Mouse (Mus musculus) gonadal fat pad, adult 2 months (tissue): ENCODE results near the gene Chd2. TPM values are rescaled to one million over a fixed set of nuclear protein-coding genes. Genes with fewer than 3 reads are reported as not detected.

ENCODE experiments used
- DNase-seq: peaks from one replicate; pipeline ENCODE4 v3.0.0-alpha.2; 2012; ENCODE audit warnings: low read depth
- polyA plus RNA-seq: library from polyadenylated mRNA; depleted of rRNA; stranded (reverse); fragments of >200 nt; gene quantifications from 2 replicates; pipeline ENCODE4 v1.2.3, GENCODE M21; 2012

Gene Chd2
- polyA plus RNA-seq, 1 experiment = 32.7 TPM

DNA sequence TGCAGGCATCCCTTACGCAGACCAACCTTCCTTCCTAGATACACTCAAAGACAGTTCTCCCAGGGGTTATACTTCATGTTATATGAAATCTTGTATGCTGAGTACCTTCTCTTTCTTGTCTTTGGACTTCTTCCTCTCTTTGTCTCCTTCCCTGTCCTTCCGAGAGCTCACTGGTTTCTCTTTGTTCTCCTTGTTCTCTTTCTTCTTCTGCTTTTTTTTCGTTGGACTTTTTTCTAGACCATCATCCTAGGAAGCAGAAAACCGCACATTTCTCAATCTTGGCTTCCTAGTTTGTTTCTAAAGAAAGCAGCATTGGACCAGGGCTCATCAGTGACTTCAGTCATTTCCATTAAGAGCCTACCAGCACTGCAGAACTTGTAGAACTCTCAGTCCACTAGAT lies 90.0 kb downstream of the Chd2 start:
- no peak for DNase-seq

DNA sequence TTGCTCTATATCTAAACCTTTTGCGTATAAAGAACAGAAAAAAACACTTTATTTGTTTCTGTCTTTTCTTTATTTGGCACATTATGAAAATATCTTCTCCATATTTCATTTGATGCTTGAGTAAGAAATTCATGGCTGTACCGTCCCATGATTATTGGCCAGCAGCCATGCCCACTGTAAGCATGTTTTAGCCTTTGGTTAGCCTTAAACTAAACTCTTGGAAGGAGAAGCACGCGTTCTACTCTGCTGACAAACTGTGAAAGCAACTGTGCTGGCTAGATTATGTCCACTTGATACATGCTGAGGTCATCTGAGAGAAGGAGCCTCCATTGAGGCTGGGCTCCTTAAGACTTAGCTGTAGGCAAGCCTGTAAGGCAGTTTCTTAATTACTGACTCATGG lies 99.4 kb downstream of the Chd2 start:
- no peak for DNase-seq

DNA sequence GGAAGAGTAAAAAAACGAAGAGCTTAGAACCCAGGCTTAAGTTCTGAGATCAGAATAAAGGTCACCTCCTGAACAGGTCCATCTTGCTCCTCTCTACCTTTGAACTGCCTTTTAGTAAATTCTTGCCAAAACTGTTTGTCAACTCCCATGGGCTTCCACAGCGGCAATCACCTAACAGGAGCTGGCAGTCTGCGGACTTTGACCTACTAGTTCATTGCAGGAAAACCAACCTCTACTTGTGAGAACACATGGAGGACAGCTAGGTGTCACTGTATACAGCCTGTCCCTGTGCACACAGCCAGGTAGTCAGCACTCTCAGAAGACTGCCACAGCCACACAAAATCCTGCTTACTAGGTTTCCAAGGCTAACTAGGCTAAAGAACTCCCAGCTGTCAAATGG lies 99.8 kb downstream of the Chd2 start:
- DNase-seq = no peak

DNA sequence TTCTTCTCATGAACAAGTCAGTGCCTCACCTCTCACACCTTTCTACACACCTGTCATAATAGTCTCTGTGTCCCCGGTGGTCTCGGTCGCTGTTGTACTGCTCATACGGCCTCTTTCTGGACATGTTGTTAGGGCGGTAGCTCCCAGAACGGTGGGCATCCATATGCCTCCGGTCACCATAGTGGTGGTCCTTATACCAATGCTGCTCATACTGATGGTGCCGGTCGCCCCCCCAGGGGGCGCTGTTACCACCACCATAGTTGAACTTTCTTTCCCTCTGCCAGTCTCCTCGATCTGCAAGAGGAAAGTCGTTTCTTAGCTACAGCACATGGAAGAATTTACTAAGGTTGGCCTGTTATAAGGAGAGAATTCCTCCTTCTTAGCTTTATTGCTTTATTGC lies 105.9 kb downstream of the Chd2 start:
- DNase-seq = no peak

DNA sequence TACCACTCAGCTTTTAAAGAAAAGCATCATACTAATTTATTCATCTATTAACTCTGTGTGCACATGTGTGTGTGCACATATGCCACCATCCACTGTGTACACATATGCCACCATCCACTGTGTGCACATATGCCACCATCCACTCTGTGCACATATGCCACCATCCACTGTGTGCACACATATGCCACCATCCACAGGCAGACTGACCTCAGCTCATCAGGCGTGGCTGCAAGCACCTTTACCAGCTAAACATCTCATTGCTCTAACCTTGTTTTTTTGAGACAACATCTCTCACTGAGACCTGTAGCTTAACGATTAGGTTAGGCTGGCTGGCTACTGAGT lies 107.3 kb downstream of the Chd2 start:
- no peak for DNase-seq

DNA sequence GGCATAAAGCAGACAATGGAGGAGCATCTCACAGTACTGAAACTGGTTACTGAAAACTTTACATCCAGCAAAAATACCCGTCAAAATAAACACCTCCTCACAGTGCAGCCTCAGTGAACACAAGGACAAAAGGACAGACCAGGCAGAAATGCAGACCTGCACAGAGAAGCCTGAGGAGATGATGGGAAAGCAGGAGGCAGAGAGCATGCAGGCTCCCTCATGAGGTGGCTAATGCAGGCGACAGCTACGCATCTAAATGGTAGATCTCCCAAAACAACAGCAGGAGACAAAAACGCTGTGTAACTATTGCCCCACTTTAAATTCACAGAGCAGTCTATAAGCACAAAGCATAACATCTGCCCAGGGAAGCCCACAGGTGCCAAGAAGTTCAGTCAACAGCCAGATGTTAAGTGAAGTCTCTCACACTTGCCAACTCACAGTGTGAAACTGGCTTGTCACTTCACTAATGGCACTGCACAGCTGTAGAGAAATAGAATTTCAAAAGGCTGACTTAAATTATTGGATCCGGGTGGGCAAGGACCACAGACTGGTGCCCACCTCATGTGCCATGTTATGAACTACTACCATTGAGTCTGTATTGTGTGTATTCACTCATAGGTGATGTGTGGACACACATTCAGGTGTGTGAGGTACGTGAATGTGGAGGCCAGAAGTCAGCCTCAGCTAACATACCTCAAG lies 107.8 kb downstream of the Chd2 start:
- DNase-seq = no peak

DNA sequence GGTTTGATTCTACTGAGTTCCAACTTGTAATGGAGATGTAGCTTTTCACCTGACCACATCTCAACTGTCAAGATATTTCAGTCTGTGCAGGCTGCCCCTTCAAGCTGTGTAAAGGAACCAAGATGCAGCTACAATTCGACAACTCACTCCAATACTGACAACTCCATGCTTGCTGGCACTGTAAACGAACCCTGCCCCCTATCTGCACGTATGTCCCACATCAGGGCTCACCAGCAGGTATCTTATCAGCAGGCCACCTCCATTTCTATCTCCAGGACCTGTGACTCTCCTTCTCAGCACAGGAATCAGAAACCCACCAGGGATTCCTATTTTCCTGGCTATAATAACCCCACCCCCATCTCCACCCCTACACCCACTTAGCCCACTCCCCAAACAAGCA lies 113.1 kb downstream of the Chd2 start:
- DNase-seq = no peak

DNA sequence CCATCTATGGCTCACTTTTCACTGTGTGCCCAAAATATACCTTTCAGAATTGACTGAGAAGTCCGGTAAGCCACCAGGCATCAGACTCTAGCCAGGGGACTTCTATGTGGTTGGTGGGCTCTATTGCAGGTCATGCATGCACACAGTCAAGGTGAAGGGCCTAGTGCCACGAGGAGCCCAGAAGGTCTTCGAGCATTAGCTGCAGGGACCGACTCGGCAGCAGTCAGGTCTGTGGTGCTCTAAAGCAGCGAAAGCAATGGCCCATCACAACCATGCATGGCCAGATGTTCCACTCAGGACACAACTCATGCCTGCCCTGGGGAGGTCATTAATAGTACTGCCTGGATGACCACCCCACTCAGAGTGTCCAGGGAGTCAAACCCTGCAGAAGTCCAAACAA lies 113.8 kb downstream of the Chd2 start:
- no peak for DNase-seq

DNA sequence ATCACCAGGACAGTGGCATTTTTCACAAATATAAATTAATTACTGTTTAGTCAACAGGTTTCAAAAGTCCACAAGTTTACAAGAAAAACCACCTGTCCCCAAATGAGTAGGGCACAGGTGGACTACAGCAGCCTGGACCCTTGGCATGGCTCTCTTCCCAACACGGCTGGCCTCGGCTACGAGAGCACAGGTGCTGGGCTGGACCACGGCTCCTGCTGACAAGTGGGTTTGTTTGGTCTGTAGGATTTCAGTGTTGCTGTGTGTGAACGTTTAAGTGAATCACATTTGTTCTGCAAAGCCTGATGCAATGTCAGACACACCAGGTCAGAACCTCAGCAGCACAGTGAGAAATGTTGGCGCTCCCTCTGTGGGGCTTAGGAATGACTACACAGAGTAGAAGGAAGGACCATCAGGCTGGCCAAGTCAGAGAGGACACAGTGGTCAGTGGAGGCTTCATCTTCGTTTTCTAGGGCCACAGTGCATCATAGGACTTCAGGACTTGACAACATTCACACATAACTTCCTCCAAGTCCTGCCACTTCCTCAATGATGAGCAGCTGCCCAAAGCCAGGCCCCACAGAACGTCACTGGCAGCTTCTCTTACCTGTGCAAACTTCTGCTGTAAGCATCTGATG lies 114.8 kb downstream of the Chd2 start:
- no peak for DNase-seq

DNA sequence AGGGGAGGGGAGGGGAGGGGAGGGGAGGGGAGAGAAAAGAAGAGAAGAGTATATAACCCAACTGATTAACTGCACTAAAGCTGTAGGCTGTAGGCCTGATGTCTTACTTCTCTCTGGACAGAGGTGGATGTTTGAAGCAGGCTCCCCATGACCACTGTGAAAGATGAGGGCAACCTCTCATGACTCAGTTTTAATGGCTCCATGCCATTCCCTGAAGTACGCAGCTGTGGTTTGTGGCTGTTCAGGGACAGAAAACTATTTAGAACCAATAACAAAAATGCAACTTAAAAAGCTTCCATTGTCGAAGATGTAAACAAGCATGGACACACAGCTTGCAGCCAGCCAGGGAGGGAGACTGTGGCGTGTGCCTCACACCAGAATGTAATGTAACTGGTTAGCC lies 115.4 kb downstream of the Chd2 start:
- DNase-seq = no peak

DNA sequence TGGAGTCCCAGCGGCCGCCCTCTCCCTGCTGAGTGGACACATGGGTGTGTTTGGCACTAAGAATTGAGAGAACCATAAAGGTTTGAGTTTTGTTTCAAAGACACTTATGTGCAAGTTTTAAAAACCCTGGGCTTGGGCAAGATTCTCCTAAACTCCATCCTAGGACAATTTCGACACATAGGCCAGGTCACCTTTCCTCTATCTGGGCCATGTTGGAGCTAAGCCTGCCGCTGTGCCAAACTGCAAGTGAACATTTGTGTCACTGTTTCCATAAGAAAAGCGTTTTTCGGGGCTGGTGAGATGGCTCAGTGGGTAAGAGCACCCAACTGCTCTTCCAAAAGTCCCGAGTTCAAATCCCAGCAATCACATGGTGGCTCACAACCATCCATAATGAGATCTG lies 116.2 kb downstream of the Chd2 start:
- no peak for DNase-seq

DNA sequence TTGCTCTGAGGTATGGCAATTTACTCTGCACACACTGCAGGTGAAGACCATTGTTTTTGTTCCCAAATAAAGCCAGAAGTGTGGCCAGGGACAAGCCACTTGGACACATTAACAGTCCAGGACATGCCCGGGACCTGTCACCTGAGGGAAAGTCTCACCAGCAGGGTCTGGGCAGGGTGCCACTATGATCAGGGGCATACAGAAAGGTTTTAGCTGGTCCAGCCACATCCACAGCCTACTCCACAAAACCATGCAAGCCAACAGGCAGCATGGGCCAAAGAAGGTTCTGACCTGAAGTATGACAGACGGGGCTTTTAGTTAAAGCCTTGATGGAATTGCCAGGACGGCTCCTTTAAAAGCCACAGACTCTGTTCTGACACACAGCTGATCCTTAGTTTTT lies 116.9 kb downstream of the Chd2 start:
- no peak for DNase-seq

DNA sequence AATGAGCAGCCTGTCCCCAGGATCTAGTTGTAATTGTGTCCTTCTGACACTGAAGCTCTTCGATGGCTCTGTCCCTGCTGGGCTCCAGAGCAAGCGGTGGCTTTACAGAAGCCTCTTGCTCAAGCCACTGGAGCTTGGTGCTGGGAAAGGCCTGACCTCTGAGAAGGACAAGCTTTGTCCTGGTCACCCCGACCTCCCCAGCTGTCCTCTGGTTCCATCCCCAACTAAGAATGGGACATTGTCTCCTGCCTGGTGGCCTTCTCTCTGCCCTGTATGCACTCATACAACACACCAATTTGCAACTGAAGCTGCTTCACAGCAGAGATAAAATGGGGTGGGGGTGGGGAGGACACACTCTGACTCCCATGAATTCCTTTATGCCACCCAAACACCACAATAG lies 117.4 kb downstream of the Chd2 start:
- DNase-seq = no peak

DNA sequence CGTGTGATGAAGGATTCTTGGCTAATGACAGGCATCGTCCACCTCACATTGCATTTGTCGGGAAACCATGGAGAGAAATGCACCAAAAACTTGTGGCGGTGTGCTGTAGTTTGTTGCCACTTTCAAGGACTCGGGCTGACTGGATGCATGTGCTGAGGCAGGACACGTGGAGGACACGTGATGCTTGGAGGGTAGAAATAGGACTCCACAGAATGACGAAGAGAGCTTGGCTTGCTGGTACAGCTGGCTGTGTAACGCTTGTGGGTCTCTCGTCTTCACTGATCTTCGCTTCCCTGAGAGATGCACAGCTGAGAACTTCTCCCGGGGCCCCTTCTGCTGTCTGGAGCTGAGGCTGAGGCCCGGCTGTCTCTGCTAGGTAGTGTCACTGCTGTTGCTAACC lies 118.4 kb downstream of the Chd2 start:
- no peak for DNase-seq

DNA sequence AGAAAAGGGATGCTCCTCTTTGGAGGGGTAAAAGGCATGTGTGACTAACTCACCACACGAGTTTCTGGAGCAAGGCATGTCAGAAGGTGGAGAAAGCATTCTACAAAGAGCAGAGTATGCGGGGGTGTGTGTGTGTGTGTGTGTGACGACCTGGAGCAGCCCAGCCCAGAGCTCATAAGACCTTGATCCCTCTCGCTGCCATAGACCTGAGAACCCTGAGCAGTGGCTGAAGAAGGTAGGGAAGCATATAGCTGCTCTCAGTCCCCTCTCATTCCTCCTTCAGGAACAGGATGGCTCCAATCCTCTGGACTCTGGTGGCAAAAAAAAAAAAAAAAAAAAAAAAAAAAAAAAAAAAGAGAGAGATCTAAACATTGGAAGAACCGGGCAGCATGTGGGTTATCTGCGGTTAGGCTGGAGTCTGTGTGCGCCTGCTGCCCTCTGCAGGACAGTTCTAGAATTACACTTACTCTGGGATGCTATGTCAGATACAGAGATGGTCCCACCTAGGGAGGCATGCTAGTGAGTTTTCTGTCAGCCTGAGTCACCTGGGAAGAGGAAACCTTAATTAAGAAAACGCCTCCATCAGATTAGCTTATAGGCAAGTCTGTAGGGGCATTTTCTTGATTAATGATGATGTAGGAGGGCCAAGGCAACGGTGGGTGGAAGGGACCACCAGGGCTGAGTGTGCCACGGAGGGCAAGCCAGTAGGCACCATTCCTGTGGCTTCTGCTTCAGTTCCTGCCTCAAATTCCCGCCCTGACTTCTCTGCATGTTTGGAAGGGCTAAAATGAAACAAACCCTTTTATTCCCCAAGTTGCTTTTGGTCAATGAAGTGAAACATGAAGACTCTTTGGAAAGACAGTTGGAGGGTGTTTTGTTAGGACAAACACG lies 119.2 kb downstream of the Chd2 start:
- DNase-seq = no peak

DNA sequence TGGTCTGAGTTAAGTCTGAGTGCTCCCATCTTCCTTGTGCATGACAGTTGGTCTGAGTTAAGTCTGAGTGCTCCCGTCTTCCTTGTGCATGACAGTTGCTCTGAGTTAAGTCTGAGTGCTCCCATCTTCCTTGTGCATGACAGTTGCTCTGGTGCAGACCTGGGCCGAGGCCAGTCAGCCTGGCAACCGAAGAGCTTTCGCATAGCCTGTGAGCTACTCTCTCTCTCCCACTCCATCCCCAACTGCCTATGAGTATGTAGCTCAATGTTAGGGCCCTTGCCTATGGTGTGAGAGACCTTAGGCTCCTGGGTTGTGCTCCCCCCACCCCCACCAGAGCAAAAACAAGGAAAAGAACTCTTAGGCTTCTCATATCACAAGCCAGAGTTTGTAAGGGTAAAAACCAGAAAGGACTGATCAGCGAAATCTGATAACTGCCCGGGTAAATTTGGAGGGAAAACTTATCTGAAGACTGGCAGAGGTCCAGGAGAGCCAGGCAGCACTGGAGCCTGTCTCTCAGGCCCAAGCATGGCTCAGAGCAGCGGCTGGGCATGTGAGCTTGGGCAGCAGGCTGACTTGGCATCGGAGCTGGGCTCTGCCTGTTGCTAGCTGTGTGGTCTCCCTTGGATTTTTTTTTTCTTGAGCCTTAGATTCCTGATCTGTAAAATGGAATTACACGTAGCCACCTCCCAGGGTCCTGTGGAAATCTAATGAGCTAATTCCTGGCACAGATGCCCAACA lies 120.2 kb downstream of the Chd2 start:
- no peak for DNase-seq

DNA sequence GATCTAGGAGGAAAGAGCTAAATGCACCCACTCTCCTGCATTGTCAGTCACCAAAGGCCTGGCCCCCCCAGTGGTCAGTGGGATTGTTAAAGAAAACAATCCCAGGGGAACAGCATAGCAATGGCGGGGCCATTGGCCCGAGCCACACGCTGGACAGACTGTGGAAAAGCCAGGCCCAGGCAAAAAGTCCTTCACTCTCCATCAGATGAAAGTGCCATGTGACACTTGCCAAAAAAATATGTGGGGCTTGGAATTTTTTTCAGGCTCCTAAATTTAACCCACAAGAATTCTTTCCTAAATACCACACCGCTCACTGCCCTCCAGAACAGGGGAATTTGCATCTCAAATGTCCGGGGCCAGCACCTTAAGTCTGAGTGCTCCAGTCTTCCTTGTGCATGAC lies 120.8 kb downstream of the Chd2 start:
- no peak for DNase-seq

DNA sequence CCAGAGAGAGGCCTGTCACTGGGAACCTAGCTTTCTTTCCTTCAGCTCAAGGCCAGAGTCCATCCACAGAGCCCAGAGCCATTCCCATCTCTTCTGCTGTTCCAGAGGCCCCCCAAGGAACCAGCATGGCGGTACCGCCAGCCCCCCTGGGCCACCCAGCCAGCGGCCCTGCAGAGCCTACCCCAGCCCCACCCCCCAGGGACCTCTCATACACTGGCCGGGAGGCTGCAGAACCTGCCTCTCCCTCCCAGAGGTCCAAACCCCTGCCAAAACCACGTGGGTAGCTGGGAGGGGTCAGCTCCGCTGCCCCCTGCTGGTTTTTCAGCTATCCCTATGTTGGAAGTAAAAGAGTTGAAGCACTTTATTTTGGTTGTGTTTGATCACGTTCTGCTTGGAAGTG lies 122.3 kb downstream of the Chd2 start:
- no peak for DNase-seq

DNA sequence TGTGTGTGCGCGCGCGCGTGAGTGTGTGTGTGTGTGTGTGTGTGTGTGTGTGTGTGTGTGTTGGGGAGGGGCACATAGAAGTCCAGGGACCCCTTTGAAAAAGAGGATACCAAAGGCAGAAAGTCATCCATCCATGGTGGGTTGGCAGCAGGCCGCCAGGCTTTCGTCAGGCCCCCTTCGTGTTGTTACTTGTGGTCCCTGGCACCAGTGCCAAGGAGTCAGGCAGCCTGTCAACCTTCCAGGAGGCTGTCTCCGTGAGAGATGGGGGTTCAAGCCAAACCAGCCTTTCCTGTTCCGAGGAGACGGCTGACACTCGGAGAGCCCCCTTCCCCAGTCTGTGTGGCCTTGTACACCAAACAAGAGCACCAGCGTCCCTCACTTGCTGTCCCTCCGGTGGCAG lies 127.4 kb downstream of the Chd2 start:
- no peak for DNase-seq

DNA sequence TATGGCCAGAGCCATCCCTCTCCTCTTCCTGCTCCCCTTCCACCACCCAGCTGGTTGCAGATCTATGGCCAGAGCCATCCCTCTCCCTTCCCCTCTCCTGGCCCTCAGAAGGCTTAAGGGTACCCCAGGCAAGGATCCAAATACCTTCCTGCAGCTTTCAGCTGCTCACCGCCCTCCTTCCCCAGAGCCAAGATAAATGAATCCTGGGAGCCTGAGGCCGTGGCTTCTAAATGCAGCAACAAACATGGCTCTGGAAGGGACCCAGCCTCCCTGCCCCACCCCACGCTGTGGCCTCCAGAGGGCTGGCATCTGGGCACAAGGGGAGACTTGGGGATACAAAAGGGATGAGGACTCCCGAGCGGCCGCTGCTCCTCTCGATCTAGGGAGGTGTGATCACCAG lies 129.2 kb downstream of the Chd2 start:
- DNase-seq = no peak

DNA sequence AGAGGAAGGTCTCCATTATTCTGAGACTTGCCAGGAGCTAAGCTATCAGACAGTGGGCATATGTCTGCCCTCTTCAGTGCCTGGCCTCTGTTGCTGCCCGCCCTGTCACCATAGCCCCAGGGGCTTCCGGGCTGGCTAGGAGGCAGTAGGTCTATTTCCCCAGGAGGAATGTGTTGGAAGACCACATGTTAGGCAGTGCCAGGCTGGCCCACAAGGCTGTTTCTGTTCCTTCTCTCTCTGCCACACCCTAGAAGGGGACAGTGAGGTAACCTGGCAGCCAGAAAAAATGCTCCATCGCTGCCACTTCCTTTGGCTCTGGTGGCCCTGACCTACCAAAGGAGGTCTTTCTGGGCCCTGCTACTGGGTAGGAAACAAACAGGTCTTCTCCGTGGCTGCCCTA lies 129.6 kb downstream of the Chd2 start:
- DNase-seq = no peak

DNA sequence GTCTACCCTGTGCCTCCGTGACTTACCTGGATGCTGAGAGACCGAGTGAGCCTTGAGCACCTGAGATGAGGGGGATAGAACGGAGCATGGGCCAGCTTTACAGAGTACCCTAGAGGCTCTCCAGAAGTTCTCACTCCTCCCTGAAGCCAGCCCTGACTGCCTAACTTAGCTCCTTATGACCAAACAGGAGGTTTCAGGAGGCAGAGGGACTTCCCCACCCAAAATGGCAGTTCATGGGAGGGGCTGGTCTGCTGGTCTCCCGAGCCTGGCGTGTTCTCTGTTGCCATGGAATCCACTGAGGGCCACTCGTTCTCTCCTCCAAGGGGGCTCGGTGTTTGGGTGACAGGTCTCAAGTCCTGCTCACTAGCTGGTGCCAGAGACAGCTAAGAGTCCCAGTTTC lies 130.1 kb downstream of the Chd2 start:
- no peak for DNase-seq
